Mouse (Mus musculus): ENCODE results near the gene BC107364. TPM values are rescaled to one million over a fixed set of nuclear protein-coding genes. Genes with fewer than 3 reads are reported as not detected.
"Not testable (repeated sequence)": the region's sequence is repeated elsewhere in the genome, so short reads cannot be mapped to it uniquely, and the experiment has no call there.

Gene BC107364
- polyA plus RNA-seq, 1 experiment from 2014 or later, result not detected

DNA sequence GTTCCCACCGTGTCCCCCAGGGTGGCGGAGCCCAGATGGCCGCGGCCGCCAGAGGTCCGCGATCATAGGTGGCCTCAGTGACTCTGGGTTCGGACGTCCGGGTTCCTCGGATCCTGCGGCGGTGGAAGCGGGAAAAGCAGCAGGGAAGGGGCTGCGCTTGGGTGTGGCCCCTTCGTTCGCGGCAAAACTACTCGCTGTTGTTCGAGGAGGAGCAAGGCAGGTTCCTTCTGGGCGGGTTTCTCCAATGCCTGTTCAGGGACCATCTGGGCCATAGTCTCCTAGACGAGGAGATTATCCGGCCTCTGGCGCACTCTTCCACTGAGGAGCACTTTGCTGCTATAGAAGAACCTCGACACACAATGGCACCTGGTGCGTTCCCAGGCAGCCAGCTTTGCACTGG is 47.7 kb downstream of the BC107364 start:
- peak overlapping the region; percentile 27; the same call in 1 of the 2 replicates for H3K4me3 ChIP-seq (ENCODE audit: low read depth, low read length)
- H3K4me2 ChIP-seq (ENCODE audit: low read depth, low read length), result peak overlapping the region; percentile 24; the same call in 1 of the 2 replicates
- H3K36me3 ChIP-seq (ENCODE audit: control insufficient read depth, insufficient read depth), result no peaks in the 10 kb centered on the region
- H3K9ac ChIP-seq (ENCODE audit: low read depth, low read length), result no peak overlapping the region
- H3K4me1 ChIP-seq (ENCODE audit: control insufficient read depth, low read depth, low read length), result peaks cover 17% of the 10 kb centered on the region
- no peak for ATAC-seq (ENCODE audit: low read depth)
- no peak overlapping the region for H3K27ac ChIP-seq (ENCODE audit: low read length)
- H3K27me3 ChIP-seq (ENCODE audit: control insufficient read depth, insufficient read depth, low read depth, low read length), result peaks cover 81% of the 10 kb centered on the region
- H3K9me3 ChIP-seq (replicated peaks; ENCODE audit: control insufficient read depth, low read length), result no peaks in the 10 kb centered on the region
- 2% methylated on average over 26 of the region's 26 CpGs for WGBS (ENCODE audit: insufficient replicate concordance)

- Histone ChIP-seq H3K27ac (ENCODE audit: low read length) (no peak overlapping the region), H3K9ac (ENCODE audit: low read depth, low read length) (no peak overlapping the region), H3K9me3 (replicated peaks; ENCODE audit: control insufficient read depth, low read length) (no peaks in the 10 kb centered on the region), H3K27me3 (ENCODE audit: control insufficient read depth, insufficient read depth, low read depth, low read length) (peaks cover 74% of the 10 kb centered on the region), H3K4me1 (ENCODE audit: control insufficient read depth, low read depth, low read length) (peaks cover 13% of the 10 kb centered on the region), H3K4me3 (ENCODE audit: low read depth, low read length) (no peak overlapping the region), H3K36me3 (ENCODE audit: control insufficient read depth, insufficient read depth) (no peaks in the 10 kb centered on the region), H3K4me2 (ENCODE audit: low read depth, low read length) (no peak overlapping the region)
- ATAC-seq (ENCODE audit: low read depth), result no peak
- 4% methylated on average over 1 of the region's 1 CpGs for WGBS (ENCODE audit: insufficient replicate concordance)
These were observed 49.1 kb downstream of the BC107364 start for GRCm38 (mm10) chr3:96403016-96403415.

- Histone ChIP-seq H3K4me1 (ENCODE audit: control insufficient read depth, low read depth, low read length) (peaks cover 13% of the 10 kb centered on the region), H3K9ac (ENCODE audit: low read depth, low read length) (peak overlapping the region; percentile 42), H3K4me3 (ENCODE audit: low read depth, low read length) (peak overlapping the region; percentile 56), H3K9me3 (replicated peaks; ENCODE audit: control insufficient read depth, low read length) (no peaks in the 10 kb centered on the region), H3K36me3 (ENCODE audit: control insufficient read depth, insufficient read depth) (no peaks in the 10 kb centered on the region), H3K27ac (ENCODE audit: low read length) (no peak overlapping the region), H3K4me2 (ENCODE audit: low read depth, low read length) (peak overlapping the region; percentile 59), H3K27me3 (ENCODE audit: control insufficient read depth, insufficient read depth, low read depth, low read length) (peaks cover 72% of the 10 kb centered on the region)
- peak; percentile 79 for ATAC-seq (ENCODE audit: low read depth)
- under 1% methylated on average over 41 of the region's 41 CpGs for WGBS (ENCODE audit: insufficient replicate concordance)
These were observed 50.1 kb downstream of the BC107364 start for GRCm38 (mm10) chr3:96401832-96402501.

GRCm38 (mm10) chr3:96401474-96401831 is 50.7 kb downstream of the BC107364 start:
- Histone ChIP-seq H3K9me3 (replicated peaks; ENCODE audit: control insufficient read depth, low read length) (no peaks in the 10 kb centered on the region), H3K36me3 (ENCODE audit: control insufficient read depth, insufficient read depth) (no peaks in the 10 kb centered on the region), H3K4me1 (ENCODE audit: control insufficient read depth, low read depth, low read length) (peaks cover 13% of the 10 kb centered on the region), H3K4me3 (ENCODE audit: low read depth, low read length) (peak overlapping the region; percentile 56), H3K4me2 (ENCODE audit: low read depth, low read length) (peak overlapping the region; percentile 59), H3K27me3 (ENCODE audit: control insufficient read depth, insufficient read depth, low read depth, low read length) (peaks cover 68% of the 10 kb centered on the region), H3K27ac (ENCODE audit: low read length) (no peak overlapping the region), H3K9ac (ENCODE audit: low read depth, low read length) (peak overlapping the region; percentile 42)
- no peak for ATAC-seq (ENCODE audit: low read depth)
- 6% methylated on average over 13 of the region's 13 CpGs for WGBS (ENCODE audit: insufficient replicate concordance)

GRCm38 (mm10) chr3:96398911-96399310 is 53.2 kb downstream of the BC107364 start:
- Histone ChIP-seq H3K27ac (ENCODE audit: low read length) (no peak overlapping the region), H3K4me3 (ENCODE audit: low read depth, low read length) (no peak overlapping the region), H3K36me3 (ENCODE audit: control insufficient read depth, insufficient read depth) (no peaks in the 10 kb centered on the region), H3K27me3 (ENCODE audit: control insufficient read depth, insufficient read depth, low read depth, low read length) (peaks cover 44% of the 10 kb centered on the region), H3K9ac (ENCODE audit: low read depth, low read length) (no peak overlapping the region), H3K4me1 (ENCODE audit: control insufficient read depth, low read depth, low read length) (peaks cover 5% of the 10 kb centered on the region), H3K4me2 (ENCODE audit: low read depth, low read length) (no peak overlapping the region), H3K9me3 (replicated peaks; ENCODE audit: control insufficient read depth, low read length) (no peaks in the 10 kb centered on the region)
- peak; percentile 13; the same call in 1 of the 2 replicates for ATAC-seq (ENCODE audit: low read depth)
- under 1% methylated on average over 5 of the region's 5 CpGs for WGBS (ENCODE audit: insufficient replicate concordance)

DNA sequence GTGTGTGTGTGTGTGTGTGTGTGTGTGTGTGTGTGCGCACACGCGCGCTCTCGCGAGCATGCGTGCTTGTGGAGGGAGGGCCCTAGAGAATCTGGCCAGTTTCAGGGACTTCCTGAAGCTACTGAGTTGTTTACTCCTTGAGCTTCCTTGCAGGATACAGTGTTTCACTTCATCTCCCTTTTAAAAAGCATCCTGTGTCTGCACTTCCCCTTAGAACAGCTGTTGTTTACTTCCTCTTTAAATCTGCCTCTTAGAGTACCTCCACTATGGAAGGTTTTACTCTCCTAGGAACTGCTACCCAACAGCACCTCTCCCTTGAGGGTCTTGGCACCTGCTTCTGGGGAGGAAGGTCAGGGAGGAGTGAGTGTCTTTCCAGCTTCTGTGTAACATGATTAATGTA is 55.2 kb downstream of the BC107364 start:
- peaks cover 30% of the 10 kb centered on the region for H3K27me3 ChIP-seq (ENCODE audit: control insufficient read depth, insufficient read depth, low read depth, low read length)
- no peak for ATAC-seq (ENCODE audit: low read depth)
- 89% methylated on average over 7 of the region's 7 CpGs for WGBS (ENCODE audit: insufficient replicate concordance)
- peaks cover 4% of the 10 kb centered on the region for H3K4me1 ChIP-seq (ENCODE audit: control insufficient read depth, low read depth, low read length)
- H3K27ac ChIP-seq (ENCODE audit: low read length), result no peak overlapping the region
- H3K36me3 ChIP-seq (ENCODE audit: control insufficient read depth, insufficient read depth), result no peaks in the 10 kb centered on the region
- H3K9ac ChIP-seq (ENCODE audit: low read depth, low read length), result no peak overlapping the region
- no peaks in the 10 kb centered on the region for H3K9me3 ChIP-seq (replicated peaks; ENCODE audit: control insufficient read depth, low read length)
- H3K4me2 ChIP-seq (ENCODE audit: low read depth, low read length), result no peak overlapping the region
- no peak overlapping the region for H3K4me3 ChIP-seq (ENCODE audit: low read depth, low read length)

- H3K36me3 ChIP-seq (ENCODE audit: control insufficient read depth, insufficient read depth); ATAC-seq (ENCODE audit: low read depth); H3K9ac ChIP-seq (ENCODE audit: low read depth, low read length); H3K27ac ChIP-seq (ENCODE audit: low read length); H3K4me2 ChIP-seq (ENCODE audit: low read depth, low read length); H3K4me1 ChIP-seq (ENCODE audit: control insufficient read depth, low read depth, low read length); H3K4me3 ChIP-seq (ENCODE audit: low read depth, low read length); H3K9me3 ChIP-seq (replicated peaks; ENCODE audit: control insufficient read depth, low read length): not testable (repeated sequence)
- H3K27me3 ChIP-seq (ENCODE audit: control insufficient read depth, insufficient read depth, low read depth, low read length), result peaks cover 27% of the 10 kb centered on the region
- no CpG with 5 or more reads among the region's 18 CpGs for WGBS (ENCODE audit: insufficient replicate concordance)
These were observed 64.9 kb downstream of the BC107364 start for GRCm38 (mm10) chr3:96387202-96387601.

Other genes with a start within 250 kb of the BC107364 start
- gene Bola1, start 232.6 kb downstream of the BC107364 start, polyA plus RNA-seq (2015; fragmentation: Nextera tagmentation; extraction: Ambion mirVana), result 29.4 and 32.1 TPM in 2 replicates
- gene Hist2h2ab, start 232.4 kb downstream of the BC107364 start, polyA plus RNA-seq (2015; fragmentation: Nextera tagmentation; extraction: Ambion mirVana), result 0.73 and 0.95 TPM in 2 replicates
- 11.6 and 16.7 TPM in 2 replicates for gene Hist2h2ac, start 231.4 kb downstream of the BC107364 start, polyA plus RNA-seq (2015; fragmentation: Nextera tagmentation; extraction: Ambion mirVana)
- 7.2 and 8.7 TPM in 2 replicates for gene Hist2h2be, start 231.2 kb downstream of the BC107364 start, polyA plus RNA-seq (2015; fragmentation: Nextera tagmentation; extraction: Ambion mirVana)
- 9.2 and 9.8 TPM in 2 replicates for gene Hist2h3c2, start 213.2 kb downstream of the BC107364 start, polyA plus RNA-seq (2015; fragmentation: Nextera tagmentation; extraction: Ambion mirVana)
- 77.1 and 92.2 TPM in 2 replicates for gene Hist2h2aa2, start 212.0 kb downstream of the BC107364 start, polyA plus RNA-seq (2015; fragmentation: Nextera tagmentation; extraction: Ambion mirVana)
- gene Hist2h2aa1, start 206.8 kb downstream of the BC107364 start, polyA plus RNA-seq (2015; fragmentation: Nextera tagmentation; extraction: Ambion mirVana), result 34.7 and 39.6 TPM in 2 replicates
- gene Hist2h3c1, start 205.6 kb downstream of the BC107364 start, polyA plus RNA-seq (2015; fragmentation: Nextera tagmentation; extraction: Ambion mirVana), result 4.3 and 4.9 TPM in 2 replicates
- gene Hist2h4, start 189.0 kb downstream of the BC107364 start, polyA plus RNA-seq (2015; fragmentation: Nextera tagmentation; extraction: Ambion mirVana), result 26.6 and 34.9 TPM in 2 replicates
- 78.4 and 87.8 TPM in 2 replicates for gene Hist2h3b, start 183.7 kb downstream of the BC107364 start, polyA plus RNA-seq (2015; fragmentation: Nextera tagmentation; extraction: Ambion mirVana)
- 17.9 and 25.9 TPM in 2 replicates for gene Hist2h2bb, start 182.6 kb downstream of the BC107364 start, polyA plus RNA-seq (2015; fragmentation: Nextera tagmentation; extraction: Ambion mirVana)
- gene Fcgr1, start 158.3 kb downstream of the BC107364 start, polyA plus RNA-seq (2015; fragmentation: Nextera tagmentation; extraction: Ambion mirVana), result 3.8 and 4.5 TPM in 2 replicates
- gene Hfe2, start 72.9 kb upstream of the BC107364 start, polyA plus RNA-seq (2015; fragmentation: Nextera tagmentation; extraction: Ambion mirVana), result 9.2 and 12.0 TPM in 2 replicates
- 49.3 and 51.2 TPM in 2 replicates for gene Txnip, start 105.7 kb upstream of the BC107364 start, polyA plus RNA-seq (2015; fragmentation: Nextera tagmentation; extraction: Ambion mirVana)
- gene Gm16253, start 124.7 kb upstream of the BC107364 start, polyA plus RNA-seq (2015; fragmentation: Nextera tagmentation; extraction: Ambion mirVana), result 0.48 and 0.55 TPM in 2 replicates
- gene Polr3gl, start 141.9 kb upstream of the BC107364 start, polyA plus RNA-seq (2015; fragmentation: Nextera tagmentation; extraction: Ambion mirVana), result 10.8 and 12.2 TPM in 2 replicates
- 0.09 and 0.15 TPM in 2 replicates for gene Ankrd34a, start 144.3 kb upstream of the BC107364 start, polyA plus RNA-seq (2015; fragmentation: Nextera tagmentation; extraction: Ambion mirVana)
- gene Lix1l, start 148.8 kb upstream of the BC107364 start, polyA plus RNA-seq (2015; fragmentation: Nextera tagmentation; extraction: Ambion mirVana), result 0.49 and 0.68 TPM in 2 replicates
- 48.1 and 48.4 TPM in 2 replicates for gene Rbm8a, start 177.6 kb upstream of the BC107364 start, polyA plus RNA-seq (2015; fragmentation: Nextera tagmentation; extraction: Ambion mirVana)
- gene Pex11b, start 183.1 kb upstream of the BC107364 start, polyA plus RNA-seq (2015; fragmentation: Nextera tagmentation; extraction: Ambion mirVana), result 14.5 and 15.3 TPM in 2 replicates
- gene Gm42957, start 183.2 kb upstream of the BC107364 start, polyA plus RNA-seq (2015; fragmentation: Nextera tagmentation; extraction: Ambion mirVana), result 0.02 TPM in 1 of 2 replicates, not detected in the other
- 0.17 and 0.18 TPM in 2 replicates for gene Itga10, start 193.3 kb upstream of the BC107364 start, polyA plus RNA-seq (2015; fragmentation: Nextera tagmentation; extraction: Ambion mirVana)
- 0.22 and 0.28 TPM in 2 replicates for gene Ankrd35, start 217.8 kb upstream of the BC107364 start, polyA plus RNA-seq (2015; fragmentation: Nextera tagmentation; extraction: Ambion mirVana)
- gene Pias3, start 244.1 kb upstream of the BC107364 start, polyA plus RNA-seq (2015; fragmentation: Nextera tagmentation; extraction: Ambion mirVana), result 5.7 and 7.2 TPM in 2 replicates

Measured in liver, embryonic 16.5 days (tissue).